Mouse (Mus musculus) brain, embryonic 14.5 days (tissue): Measurements from ENCODE around the gene Pomt1. TPM values are rescaled to one million over a fixed set of nuclear protein-coding genes. Genes with fewer than 3 reads are reported as not detected.

Experiments
- DNase-seq: peaks from one replicate; pipeline ENCODE4 v3.0.0-alpha.2; 2011; ENCODE audit warnings: low read depth
- CTCF ChIP-seq: fragments of 200-500 bp; IDR thresholded peaks from 2 replicates; pipeline ENCODE4 v1.5.1; 2012; ENCODE audit warnings: inconsistent platforms, mild to moderate bottlenecking, moderate library complexity, borderline replicate concordance; ENCODE audit not compliant: insufficient read depth, insufficient read length; ENCODE audit errors: extremely low read depth
- POLR2A ChIP-seq: fragments of 200-500 bp; IDR thresholded peaks from 2 replicates; pipeline ENCODE4 v1.6.1; 2012; ENCODE audit warnings: mild to moderate bottlenecking, inconsistent platforms, borderline replicate concordance; ENCODE audit not compliant: poor library complexity, insufficient read depth, insufficient read length, severe bottlenecking; ENCODE audit errors: extremely low read depth
- polyA plus RNA-seq: library from polyadenylated mRNA; depleted of rRNA; stranded (reverse); fragments of >200 nt; gene quantifications from 2 replicates; pipeline ENCODE4 v1.2.3, GENCODE M21; 2012

Pomt1 gene
- polyA plus RNA-seq, 1 experiment: 46.4 TPM

GRCm38 (mm10) chr2:32211689-32212088 lies 24.7 kb upstream of the Pomt1 start:
- no peak for TF ChIP-seq CTCF
- no peak for TF ChIP-seq POLR2A
- no peak for DNase-seq

DNA sequence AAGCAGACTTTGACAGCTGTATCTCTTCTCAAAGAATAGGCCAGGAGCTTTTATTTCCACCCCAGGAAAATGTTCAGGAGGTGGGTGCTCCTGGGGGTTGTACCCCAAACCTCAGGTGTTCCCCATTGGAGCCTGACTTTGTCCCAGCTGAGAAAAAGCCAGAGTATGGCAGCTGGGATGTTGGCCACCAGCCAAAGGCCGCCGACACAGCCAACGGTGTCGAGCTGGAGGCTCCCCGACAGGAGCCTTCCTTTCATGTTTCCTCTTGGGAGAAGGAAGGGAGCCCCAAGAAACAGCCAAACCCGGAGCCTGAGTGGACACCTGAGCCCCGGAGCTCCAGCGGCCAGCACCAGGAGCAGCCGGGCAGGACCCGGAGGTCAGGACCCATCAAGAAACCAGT lies 23.4 kb upstream of the Pomt1 start:
- TF ChIP-seq CTCF (no peak), POLR2A (no peak)
- DNase-seq: peak; percentile 27

GRCm38 (mm10) chr2:32215576-32215975 lies 20.8 kb upstream of the Pomt1 start:
- TF ChIP-seq POLR2A (no peak), CTCF (no peak)
- DNase-seq: no peak

- no peak for DNase-seq
- TF ChIP-seq CTCF (no peak), POLR2A (no peak)
Measured at GRCm38 (mm10) chr2:32216506-32216905, 19.9 kb upstream of the Pomt1 start.

- TF ChIP-seq CTCF (no peak), POLR2A (no peak)
Measured at GRCm38 (mm10) chr2:32217656-32218055, 18.7 kb upstream of the Pomt1 start.

DNA sequence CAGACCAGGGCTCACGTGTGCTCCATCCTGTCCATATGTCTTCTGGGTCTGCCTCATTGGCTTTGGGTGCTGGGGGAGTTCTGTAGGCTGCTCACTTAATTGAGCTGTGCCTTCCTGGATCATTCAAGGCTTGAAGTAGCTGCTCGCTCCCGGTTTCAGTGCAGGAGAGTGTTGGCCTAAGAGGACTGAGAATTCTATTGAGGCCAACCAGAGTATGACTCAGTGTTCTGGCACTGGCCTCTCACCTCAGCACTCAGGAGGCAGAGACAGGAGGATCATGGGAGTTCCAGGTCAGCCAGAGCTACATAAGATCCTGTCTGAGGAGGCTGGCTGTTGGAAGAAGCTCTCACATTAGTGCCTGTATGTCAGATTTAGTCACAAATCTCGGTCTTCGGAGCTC lies 18.3 kb upstream of the Pomt1 start:
- no peak for DNase-seq
- TF ChIP-seq POLR2A (no peak), CTCF (no peak)

More at GRCm38 (mm10) chr2:32217656-32218055, 18.7 kb upstream of the Pomt1 start:
- DNase-seq: no peak

GRCm38 (mm10) chr2:32218541-32219334 lies 17.7 kb upstream of the Pomt1 start:
- DNase-seq: no peak
- TF ChIP-seq CTCF: no peak
- TF ChIP-seq POLR2A: no peak

- no peak for TF ChIP-seq POLR2A
- TF ChIP-seq CTCF: no peak
- DNase-seq: no peak
Measured at GRCm38 (mm10) chr2:32219501-32219900, 16.9 kb upstream of the Pomt1 start.

- TF ChIP-seq CTCF (no peak), POLR2A (no peak)
- no peak for DNase-seq
Measured at GRCm38 (mm10) chr2:32220021-32220420, 16.4 kb upstream of the Pomt1 start.

DNA sequence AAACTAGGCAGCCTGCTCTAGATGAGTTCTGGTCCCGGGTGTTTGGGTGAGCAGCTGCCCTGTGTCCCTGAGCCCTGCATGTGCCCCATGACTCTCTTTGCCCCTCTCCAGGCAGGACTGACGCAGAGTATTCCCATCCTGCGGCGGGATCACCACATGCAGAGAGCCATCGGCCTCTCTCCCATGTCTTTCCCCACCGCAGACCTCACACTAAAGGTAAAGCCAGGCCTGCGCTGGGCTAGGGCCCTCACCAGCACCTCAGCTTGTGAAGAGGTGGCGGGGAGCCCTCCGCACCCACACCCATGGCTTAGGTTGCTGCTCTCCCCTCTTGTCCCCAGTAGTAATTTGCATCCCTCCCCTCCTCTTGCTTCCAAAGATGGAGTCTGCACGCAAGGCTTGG lies 15.4 kb upstream of the Pomt1 start:
- no peak for TF ChIP-seq CTCF
- TF ChIP-seq POLR2A: no peak
- DNase-seq: no peak

DNA sequence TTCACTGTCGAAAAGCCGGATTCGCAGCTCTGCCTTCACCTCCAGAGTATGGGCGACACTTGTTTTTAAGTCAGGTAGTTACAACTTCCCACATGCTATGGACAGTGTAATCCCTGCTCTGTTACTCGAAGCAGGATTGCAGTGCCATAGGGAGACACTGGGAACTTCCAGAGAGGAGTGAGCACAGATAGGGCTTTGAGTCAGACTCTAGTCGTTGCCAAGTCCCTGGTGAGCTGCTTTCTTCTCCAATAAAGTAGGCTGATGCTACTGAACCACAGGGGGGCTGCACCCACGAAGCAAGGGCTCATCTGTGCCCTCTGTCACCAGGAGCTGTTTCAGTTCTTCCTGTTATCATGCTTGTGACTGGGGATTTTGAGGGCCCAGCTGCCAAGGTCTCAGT lies 14.8 kb upstream of the Pomt1 start:
- TF ChIP-seq CTCF: no peak
- TF ChIP-seq POLR2A: no peak
- no peak for DNase-seq

GRCm38 (mm10) chr2:32222057-32222456 lies 14.3 kb upstream of the Pomt1 start:
- TF ChIP-seq CTCF (no peak), POLR2A (no peak)
- DNase-seq: no peak
